Mouse (Mus musculus): Measurements from ENCODE around the gene 1500009C09Rik.

1500009C09Rik gene

GRCm38 (mm10) chr15:82308416-82308815 lies 56.2 kb downstream of the 1500009C09Rik start:
- no peak for DNase-seq (ENCODE audit: low spot score in 2 of 2)
